Mouse (Mus musculus) midbrain, embryonic 15.5 days (tissue): ENCODE measurements around the gene Olfr685. TPM values are rescaled to one million over a fixed set of nuclear protein-coding genes. Genes with fewer than 3 reads are reported as not detected.

ENCODE experiments used
- ATAC-seq: fragments of 200-750 bp; cut with Nextera tagmentation; replicated peaks from 2 replicates; pipeline ENCODE4 v1.8.0; 2017; ENCODE audit warnings: moderate TSS enrichment
- H3K27ac ChIP-seq: fragments of 300-500 bp; sonication (generic); 2 replicates; pipeline ENCODE4 v1.5.1; 2015; ENCODE audit warnings: mild to moderate bottlenecking, inconsistent platforms
- H3K27me3 ChIP-seq: fragments of 300-500 bp; sonication (generic); replicated peaks from 2 replicates; pipeline ENCODE4 v1.6.1; 2015; ENCODE audit warnings: inconsistent platforms
- H3K36me3 ChIP-seq: fragments of 300-500 bp; sonication (generic); replicated peaks from 2 replicates; pipeline ENCODE4 v1.6.1; 2015; ENCODE audit warnings: inconsistent platforms
- H3K4me1 ChIP-seq: fragments of 300-500 bp; sonication (generic); 2 replicates; pipeline ENCODE4 v1.6.1; 2015; ENCODE audit warnings: inconsistent platforms
- H3K4me2 ChIP-seq: fragments of 300-500 bp; sonication (generic); 2 replicates; pipeline ENCODE4 v1.6.1; 2015; ENCODE audit warnings: inconsistent platforms, mild to moderate bottlenecking, moderate library complexity
- H3K4me3 ChIP-seq: fragments of 300-500 bp; sonication (generic); 2 replicates; pipeline ENCODE4 v1.5.1; 2015; ENCODE audit warnings: mild to moderate bottlenecking, inconsistent platforms
- H3K9ac ChIP-seq: fragments of 300-500 bp; sonication (generic); 2 replicates; pipeline ENCODE4 v1.6.1; 2015; ENCODE audit warnings: mild to moderate bottlenecking, inconsistent platforms
- H3K9me3 ChIP-seq: fragments of 300-500 bp; sonication (generic); 2 replicates; pipeline ENCODE4 v1.6.1; 2016; ENCODE audit warnings: inconsistent platforms
- WGBS: fragments of 180-500 bp; shearing (Covaris S2); methylation state at CpG from one replicate; pipeline ENCODE4 v1.1.7; 2015; ENCODE audit warnings: mixed read lengths; 5-methylcytosine and 5-hydroxymethylcytosine counted together
- polyA plus RNA-seq: library from polyadenylated mRNA; unstranded; fragments of >200 nt; fragmentation: Nextera tagmentation; extraction: Ambion mirVana; gene quantifications from 2 replicates; pipeline ENCODE4 v1.2.1, GENCODE M21; 2015

Olfr685 gene
- not detected in 2 replicates for polyA plus RNA-seq

- Histone ChIP-seq H3K9ac (no peak within 1 kb of the TSS), H3K36me3 (no peaks in the 10 kb centered on the region), H3K9me3 (no peaks in the 10 kb centered on the region), H3K4me1 (no peaks in the 10 kb centered on the region), H3K27me3 (no peaks in the 10 kb centered on the region), H3K4me2 (no peak within 1 kb of the TSS), H3K27ac (no peak within 1 kb of the TSS), H3K4me3 (no peak within 1 kb of the TSS)
- WGBS = 95% methylated on average over 1 of the region's 1 CpGs
- no peak for ATAC-seq
Measured at GRCm38 (mm10) chr7:105185912-105186311, at the start of gene Olfr685. Gene Olfr685, minus strand, starts transcription at chr7:105186012.

GRCm38 (mm10) chr7:105229386-105229785, 43.6 kb upstream of the Olfr685 start:
- Histone ChIP-seq H3K4me2 (no peak overlapping the region), H3K27me3 (no peaks in the 10 kb centered on the region), H3K36me3 (no peaks in the 10 kb centered on the region), H3K9me3 (no peaks in the 10 kb centered on the region), H3K27ac (no peak overlapping the region), H3K4me1 (no peaks in the 10 kb centered on the region), H3K9ac (no peak overlapping the region), H3K4me3 (no peak overlapping the region)
- no peak for ATAC-seq
- 96% methylated on average over 2 of the region's 2 CpGs for WGBS

- no peaks in the 10 kb centered on the region for H3K9me3 ChIP-seq
- no peak overlapping the region for H3K4me2 ChIP-seq
- H3K36me3 ChIP-seq = no peaks in the 10 kb centered on the region
- ATAC-seq = no peak
- H3K27me3 ChIP-seq = no peaks in the 10 kb centered on the region
- H3K9ac ChIP-seq = no peak overlapping the region
- H3K27ac ChIP-seq = no peak overlapping the region
- no peak overlapping the region for H3K4me3 ChIP-seq
- H3K4me1 ChIP-seq = no peaks in the 10 kb centered on the region
- WGBS = 90% methylated on average over 1 of the region's 1 CpGs
Measured at GRCm38 (mm10) chr7:105228138-105228537, 42.3 kb upstream of the Olfr685 start.

- no peak overlapping the region for H3K4me2 ChIP-seq
Measured at GRCm38 (mm10) chr7:105226703-105227102, 40.9 kb upstream of the Olfr685 start.

GRCm38 (mm10) chr7:105226072-105226471, 40.3 kb upstream of the Olfr685 start:
- Histone ChIP-seq H3K9ac (no peak overlapping the region), H3K4me3 (no peak overlapping the region), H3K4me1 (no peaks in the 10 kb centered on the region), H3K27ac (no peak overlapping the region), H3K9me3 (no peaks in the 10 kb centered on the region), H3K27me3 (no peaks in the 10 kb centered on the region), H3K36me3 (no peaks in the 10 kb centered on the region), H3K4me2 (no peak overlapping the region)
- ATAC-seq = no peak

More at GRCm38 (mm10) chr7:105226703-105227102, 40.9 kb upstream of the Olfr685 start:
- Histone ChIP-seq H3K27me3 (no peaks in the 10 kb centered on the region), H3K4me3 (no peak overlapping the region), H3K27ac (no peak overlapping the region), H3K9me3 (no peaks in the 10 kb centered on the region), H3K9ac (no peak overlapping the region), H3K36me3 (no peaks in the 10 kb centered on the region), H3K4me1 (no peaks in the 10 kb centered on the region)
- ATAC-seq = no peak

- Histone ChIP-seq H3K27ac (no peak overlapping the region), H3K9me3 (no peaks in the 10 kb centered on the region), H3K4me1 (no peaks in the 10 kb centered on the region), H3K36me3 (no peaks in the 10 kb centered on the region), H3K9ac (no peak overlapping the region), H3K4me3 (no peak overlapping the region), H3K4me2 (no peak overlapping the region), H3K27me3 (no peaks in the 10 kb centered on the region)
- 61% methylated on average over 4 of the region's 4 CpGs for WGBS
- no peak for ATAC-seq
Measured at GRCm38 (mm10) chr7:105218281-105218680, 32.5 kb upstream of the Olfr685 start.

- no peak overlapping the region for H3K9ac ChIP-seq
- 53% methylated on average over 1 of the region's 1 CpGs for whole genome bisulfite sequencing
- no peaks in the 10 kb centered on the region for H3K9me3 ChIP-seq
- ATAC-seq = no peak
- no peaks in the 10 kb centered on the region for H3K27me3 ChIP-seq
- H3K27ac ChIP-seq = no peak overlapping the region
- H3K4me2 ChIP-seq = no peak overlapping the region
- no peaks in the 10 kb centered on the region for H3K36me3 ChIP-seq
- no peaks in the 10 kb centered on the region for H3K4me1 ChIP-seq
- no peak overlapping the region for H3K4me3 ChIP-seq
Measured at GRCm38 (mm10) chr7:105214761-105215160, 28.9 kb upstream of the Olfr685 start.

- Histone ChIP-seq H3K4me1 (no peaks in the 10 kb centered on the region), H3K4me2 (no peak within 1 kb of the TSS), H3K27me3 (no peaks in the 10 kb centered on the region), H3K9ac (no peak within 1 kb of the TSS), H3K9me3 (no peaks in the 10 kb centered on the region), H3K27ac (no peak within 1 kb of the TSS), H3K4me3 (no peak within 1 kb of the TSS), H3K36me3 (no peaks in the 10 kb centered on the region)
- no peak for ATAC-seq
Measured at GRCm38 (mm10) chr7:105207385-105207784, 21.6 kb upstream of the Olfr685 start, which contains the start of gene Olfr686. Gene Olfr686, minus strand, starts transcription at chr7:105207485.

GRCm38 (mm10) chr7:105170773-105171172, 15.0 kb downstream of the Olfr685 start:
- no peak overlapping the region for H3K9ac ChIP-seq
- 0 out of 2 replicates have a peak, but pooled peaks have one; percentile 52 for ATAC-seq

GRCm38 (mm10) chr7:105163553-105163952, 22.3 kb downstream of the Olfr685 start, which contains the start of gene Olfr684:
Gene Olfr684, minus strand, starts transcription at chr7:105163653.
- no peak within 1 kb of the TSS for H3K4me3 ChIP-seq
- no peak for ATAC-seq
- no peaks in the 10 kb centered on the region for H3K9me3 ChIP-seq
- H3K27me3 ChIP-seq = no peaks in the 10 kb centered on the region
- H3K36me3 ChIP-seq = no peaks in the 10 kb centered on the region
- no peak within 1 kb of the TSS for H3K27ac ChIP-seq
- H3K9ac ChIP-seq = no peak within 1 kb of the TSS
- H3K4me1 ChIP-seq = no peaks in the 10 kb centered on the region
- H3K4me2 ChIP-seq = no peak within 1 kb of the TSS
- WGBS = 81% methylated on average over 1 of the region's 1 CpGs

More at GRCm38 (mm10) chr7:105170773-105171172, 15.0 kb downstream of the Olfr685 start:
- Histone ChIP-seq H3K4me3 (no peak overlapping the region), H3K9me3 (no peaks in the 10 kb centered on the region), H3K36me3 (no peaks in the 10 kb centered on the region), H3K27me3 (no peaks in the 10 kb centered on the region), H3K4me1 (no peaks in the 10 kb centered on the region), H3K27ac (no peak overlapping the region), H3K4me2 (no peak overlapping the region)
- WGBS = 59% methylated on average over 4 of the region's 4 CpGs

GRCm38 (mm10) chr7:105146912-105147311, 38.9 kb downstream of the Olfr685 start, which contains the start of gene Olfr683:
Gene Olfr683, minus strand, starts transcription at chr7:105147012.
- Histone ChIP-seq H3K27me3 (no peaks in the 10 kb centered on the region), H3K27ac (no peak within 1 kb of the TSS), H3K36me3 (no peaks in the 10 kb centered on the region), H3K4me2 (no peak within 1 kb of the TSS), H3K4me3 (no peak within 1 kb of the TSS), H3K9ac (no peak within 1 kb of the TSS), H3K9me3 (no peaks in the 10 kb centered on the region), H3K4me1 (no peaks in the 10 kb centered on the region)
- ATAC-seq = no peak
- 63% methylated on average over 1 of the region's 1 CpGs for WGBS

- no peak for ATAC-seq
- H3K4me3 ChIP-seq = no peak overlapping the region
- H3K4me1 ChIP-seq = no peaks in the 10 kb centered on the region
- H3K36me3 ChIP-seq = no peaks in the 10 kb centered on the region
- H3K9ac ChIP-seq = no peak overlapping the region
- no peaks in the 10 kb centered on the region for H3K27me3 ChIP-seq
- no peaks in the 10 kb centered on the region for H3K9me3 ChIP-seq
- WGBS = 84% methylated on average over 2 of the region's 2 CpGs
- no peak overlapping the region for H3K4me2 ChIP-seq
- no peak overlapping the region for H3K27ac ChIP-seq
Measured at GRCm38 (mm10) chr7:105141275-105141674, 44.5 kb downstream of the Olfr685 start.
